Mouse (Mus musculus): ENCODE measurements around the gene Abl2.
A peak's percentile ranks its signal among the peaks of the same experiment; 100 is the strongest.

Gene Abl2

DNA sequence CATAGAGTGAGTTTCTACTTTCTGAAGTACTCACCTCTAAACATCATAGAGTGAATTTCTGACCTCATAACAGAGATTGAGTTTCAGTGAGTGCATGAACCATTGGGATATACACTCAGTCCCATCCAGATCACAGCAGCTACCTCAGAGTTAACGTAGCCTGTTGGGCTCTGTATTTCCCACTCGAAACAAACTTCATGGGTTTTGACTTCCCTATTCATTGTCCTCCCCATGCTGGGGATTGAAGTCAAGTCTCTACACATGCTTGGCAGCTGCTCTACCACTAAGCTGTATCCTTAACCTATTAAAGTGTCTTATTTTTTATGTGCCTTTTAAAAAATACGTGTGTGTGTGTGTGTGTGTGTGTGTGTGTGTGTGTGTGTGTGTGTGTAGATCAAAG lies 26.9 kb downstream of the Abl2 start:
- no peak for DNase-seq

DNA sequence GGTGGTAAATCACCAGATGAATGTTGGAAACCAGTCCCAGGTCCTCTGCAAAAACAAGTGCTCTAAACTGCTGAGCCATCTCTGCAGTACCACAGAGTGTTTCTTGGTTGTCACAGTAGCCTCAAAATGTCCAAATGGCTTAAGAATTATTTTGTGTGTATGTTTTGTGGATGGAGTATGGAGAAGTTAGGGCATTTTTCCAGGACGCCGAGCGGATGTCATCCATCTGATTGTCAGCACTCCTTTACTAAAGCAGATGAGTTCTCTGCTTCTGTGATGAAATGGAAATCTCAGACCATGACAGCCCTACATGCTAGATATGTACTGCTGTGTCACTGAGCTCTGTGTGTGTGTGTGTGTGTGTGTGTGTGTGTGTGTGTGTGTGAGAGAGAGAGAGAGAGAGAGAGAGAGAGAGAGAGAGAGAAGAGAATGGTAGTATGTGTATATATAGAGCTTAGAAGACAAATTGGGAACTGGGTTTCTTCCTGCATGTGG lies 31.3 kb downstream of the Abl2 start:
- DNase-seq, result no peak

DNA sequence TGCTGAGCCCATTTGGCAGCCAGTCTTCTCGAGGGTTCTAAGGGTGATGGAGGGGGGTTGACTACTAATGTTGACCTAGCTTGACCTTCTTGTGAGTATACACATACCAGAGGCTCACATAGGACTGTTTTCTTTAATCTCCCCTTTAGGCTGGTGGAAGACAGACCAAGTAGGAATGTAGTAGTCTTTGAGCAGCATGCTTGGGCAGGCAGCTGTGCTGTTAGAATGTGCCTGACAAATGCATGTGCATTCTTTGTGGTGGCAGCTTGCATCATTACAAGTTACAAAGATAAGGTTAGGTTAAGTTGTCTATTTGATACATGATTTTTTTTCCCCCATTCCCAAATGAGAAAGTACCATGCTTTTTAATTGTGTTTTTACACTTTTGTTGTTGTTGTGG lies 31.8 kb downstream of the Abl2 start:
- DNase-seq, result no peak

DNA sequence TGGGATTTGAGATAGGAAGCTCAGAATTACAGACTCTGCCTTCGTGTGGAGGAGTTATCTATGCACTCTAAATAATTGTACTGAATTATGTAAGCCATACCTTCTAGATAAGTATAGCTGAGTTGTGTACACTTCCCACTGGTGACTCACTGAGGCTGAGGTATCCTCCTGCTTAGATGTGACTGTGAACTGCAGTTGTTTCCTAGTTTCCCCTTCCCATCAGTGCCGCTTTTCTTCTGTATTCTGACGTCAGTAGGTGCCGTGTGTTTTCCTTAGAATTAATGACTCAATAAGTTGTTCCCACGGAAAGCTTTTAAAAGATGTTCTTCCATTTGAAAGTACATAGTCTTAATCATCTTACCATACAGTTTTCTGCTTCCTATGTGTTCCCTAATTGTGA lies 34.7 kb downstream of the Abl2 start:
- no peak for DNase-seq

DNA sequence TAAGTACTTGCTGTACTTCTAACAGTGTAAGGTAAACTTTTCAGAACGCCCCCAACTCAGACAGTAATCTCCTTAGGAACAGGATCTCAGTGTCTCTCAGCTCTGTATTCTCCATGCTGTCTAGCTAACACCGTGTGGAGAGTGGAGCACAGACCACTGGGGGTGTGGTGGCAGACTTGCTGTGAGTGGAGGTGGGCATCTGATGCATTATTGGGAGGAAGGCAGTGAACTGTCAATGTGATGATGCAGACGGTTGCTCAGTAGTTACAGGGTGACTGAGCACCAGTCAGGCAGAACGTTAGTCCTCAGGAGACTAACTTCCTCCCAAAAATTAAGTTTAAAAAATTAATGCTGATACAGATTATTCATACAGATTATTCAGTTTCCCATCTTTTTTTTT lies 38.5 kb downstream of the Abl2 start:
- DNase-seq, result no peak

DNA sequence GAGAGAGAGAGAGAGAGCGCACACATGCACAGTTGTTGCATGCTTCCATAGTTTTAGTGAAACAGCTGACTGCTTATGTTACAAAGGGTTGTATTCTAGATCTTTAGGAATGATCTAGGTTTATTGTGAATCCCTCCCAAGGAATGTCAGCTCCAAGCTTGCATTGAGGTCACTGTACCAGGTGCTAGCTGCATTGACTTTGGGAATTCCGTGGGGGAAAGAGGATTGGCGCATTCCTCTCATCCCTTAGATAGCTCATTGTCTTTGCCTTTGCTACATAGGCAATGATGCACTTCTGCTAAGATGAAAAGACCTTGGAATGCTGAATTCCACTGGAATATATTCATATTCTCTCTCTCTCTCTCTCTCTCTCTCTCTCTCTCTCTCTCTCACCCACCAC lies 44.0 kb downstream of the Abl2 start:
- DNase-seq, result no peak

DNA sequence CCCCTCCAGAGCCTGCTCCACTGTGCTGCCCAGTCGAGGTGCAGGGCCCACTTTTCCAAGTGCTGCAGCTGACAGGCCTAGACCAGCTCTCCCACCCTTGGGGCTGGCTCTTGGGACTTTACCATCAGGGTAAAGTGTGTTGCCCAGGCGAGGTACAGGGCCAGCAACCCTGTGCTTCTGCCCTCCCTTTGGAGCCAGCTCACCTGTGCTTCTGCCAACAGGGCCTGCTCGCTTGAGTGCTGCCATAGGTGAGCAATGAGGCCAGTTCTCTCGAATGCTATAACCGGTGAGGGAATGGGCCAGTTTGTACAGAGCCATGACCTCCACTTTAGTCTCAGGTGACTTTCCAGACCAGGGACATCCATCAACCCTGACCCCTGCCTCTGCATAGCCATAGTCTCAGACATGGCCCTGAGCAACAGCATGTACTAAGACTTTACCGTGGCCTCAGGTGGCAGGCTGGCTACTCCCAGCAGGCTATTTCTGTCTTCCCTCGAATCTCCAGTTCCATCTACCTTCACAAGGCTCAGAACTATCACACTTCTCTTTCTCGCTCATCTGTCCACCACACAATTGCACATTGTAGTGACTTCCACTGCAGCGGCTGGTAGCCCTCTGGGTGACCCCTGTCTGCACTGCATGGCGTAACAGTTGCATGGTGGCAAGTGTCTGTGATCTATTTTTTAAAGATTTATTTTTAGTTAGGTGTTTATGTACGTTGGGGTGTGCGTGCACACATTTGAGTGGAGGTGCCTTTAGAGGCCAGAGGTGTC lies 46.7 kb downstream of the Abl2 start:
- no peak for DNase-seq

DNA sequence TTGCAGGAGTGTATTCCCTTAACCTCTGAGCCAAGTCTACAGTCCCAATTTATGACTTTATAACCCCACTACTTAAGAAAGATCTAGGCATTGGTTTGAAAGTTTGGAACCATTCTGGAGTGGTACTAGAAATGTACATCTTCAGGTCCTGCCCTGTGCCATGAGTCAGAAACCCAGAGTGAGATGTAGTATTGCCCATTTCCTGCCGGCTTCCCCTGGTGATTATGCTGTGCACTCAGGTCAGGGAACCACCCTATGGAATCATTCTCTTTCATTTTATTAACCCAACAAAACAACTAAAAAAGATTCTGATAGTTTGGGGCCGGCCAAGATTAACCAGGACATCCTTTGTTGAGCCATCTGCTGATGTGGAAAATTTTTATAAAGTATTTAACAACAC lies 47.4 kb downstream of the Abl2 start:
- DNase-seq, result no peak

DNA sequence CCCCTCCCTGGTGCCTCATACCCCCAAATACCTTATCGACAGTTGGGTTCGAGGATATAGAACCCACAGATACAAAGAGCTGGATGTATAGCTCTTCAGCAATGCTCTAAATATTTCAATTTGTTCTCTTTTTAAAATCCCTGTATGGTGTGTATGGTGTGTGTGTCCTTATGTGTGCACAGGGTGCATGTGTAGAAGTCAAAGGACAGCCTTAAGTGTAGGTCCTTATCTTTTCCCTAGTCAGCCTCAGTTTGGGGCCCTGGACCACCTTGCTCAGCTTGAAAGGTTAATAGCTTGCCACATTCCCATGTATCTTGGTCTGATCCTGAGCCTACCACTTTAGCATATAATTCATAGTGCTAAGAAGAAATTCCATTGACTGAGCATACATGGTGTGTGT lies 49.9 kb downstream of the Abl2 start:
- DNase-seq, result no peak

DNA sequence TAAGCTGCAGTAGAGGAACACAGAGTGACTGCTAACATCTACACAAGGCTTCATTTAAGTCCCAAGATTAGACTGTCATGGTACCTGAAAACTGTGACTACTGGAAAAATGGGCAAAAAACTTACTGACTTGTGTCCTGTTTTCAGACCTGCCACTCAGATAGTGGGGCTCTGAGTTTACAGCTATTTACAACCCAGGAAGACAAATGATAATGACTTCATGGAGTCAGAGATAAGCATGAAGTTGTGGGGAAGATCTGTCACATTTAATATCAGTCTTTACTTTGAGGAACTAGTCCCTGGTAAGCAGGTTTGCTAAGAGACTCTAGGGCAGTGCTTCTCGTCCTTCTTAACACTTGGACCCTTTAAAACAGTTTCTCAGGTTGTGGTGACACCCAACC lies 51.7 kb downstream of the Abl2 start:
- no peak for DNase-seq

DNA sequence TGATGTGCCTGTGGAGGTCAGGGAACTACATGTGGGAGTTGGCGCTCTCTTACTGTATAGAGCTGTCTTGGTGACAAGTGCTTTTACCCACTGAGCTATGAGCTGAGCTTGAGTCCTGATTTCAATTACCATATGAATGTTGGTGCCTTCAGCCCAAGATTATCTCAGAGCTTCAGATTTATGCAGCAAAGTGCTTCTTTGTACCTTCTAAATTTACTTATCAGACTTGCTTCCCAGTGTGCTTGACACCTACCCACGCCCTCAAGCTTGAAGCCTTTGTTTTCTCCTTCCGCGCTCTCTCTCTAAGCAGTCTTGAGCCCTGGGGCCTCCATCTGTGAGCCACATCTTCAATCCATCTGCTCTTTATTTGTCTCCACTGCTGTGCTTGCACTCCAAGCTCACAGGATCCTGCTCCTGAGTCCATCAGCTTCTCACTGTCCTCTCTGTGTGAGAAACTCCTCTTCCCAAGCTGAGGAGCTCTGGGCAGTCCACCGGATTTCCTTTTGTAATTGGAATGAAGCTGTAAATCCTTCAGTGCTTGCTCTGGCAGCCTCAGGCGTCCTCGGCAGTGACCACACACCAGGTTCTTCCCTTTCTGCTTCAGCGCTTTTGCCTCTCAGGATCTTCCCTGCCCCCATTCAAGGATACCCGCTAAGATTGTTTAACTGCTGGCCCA lies 55.4 kb downstream of the Abl2 start:
- no peak for DNase-seq

DNA sequence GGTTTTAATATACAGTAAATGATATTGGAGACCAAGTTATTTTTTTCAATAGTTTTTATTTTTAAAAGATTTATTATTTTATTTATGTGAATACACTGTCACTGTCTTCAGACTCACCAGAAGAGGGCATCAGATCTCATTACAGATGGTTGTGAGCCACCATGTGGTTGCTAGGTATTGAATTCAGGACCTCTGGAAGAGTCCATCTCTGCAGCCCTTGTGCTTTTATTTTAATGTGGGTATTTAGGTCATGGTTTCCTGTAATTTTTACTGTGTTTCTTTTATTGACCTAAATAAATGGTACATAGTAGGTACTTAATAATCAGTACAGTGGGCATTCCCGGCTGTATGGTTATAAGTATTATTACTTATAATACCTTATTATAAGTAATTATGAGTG lies 56.1 kb downstream of the Abl2 start:
- DNase-seq, result no peak

DNA sequence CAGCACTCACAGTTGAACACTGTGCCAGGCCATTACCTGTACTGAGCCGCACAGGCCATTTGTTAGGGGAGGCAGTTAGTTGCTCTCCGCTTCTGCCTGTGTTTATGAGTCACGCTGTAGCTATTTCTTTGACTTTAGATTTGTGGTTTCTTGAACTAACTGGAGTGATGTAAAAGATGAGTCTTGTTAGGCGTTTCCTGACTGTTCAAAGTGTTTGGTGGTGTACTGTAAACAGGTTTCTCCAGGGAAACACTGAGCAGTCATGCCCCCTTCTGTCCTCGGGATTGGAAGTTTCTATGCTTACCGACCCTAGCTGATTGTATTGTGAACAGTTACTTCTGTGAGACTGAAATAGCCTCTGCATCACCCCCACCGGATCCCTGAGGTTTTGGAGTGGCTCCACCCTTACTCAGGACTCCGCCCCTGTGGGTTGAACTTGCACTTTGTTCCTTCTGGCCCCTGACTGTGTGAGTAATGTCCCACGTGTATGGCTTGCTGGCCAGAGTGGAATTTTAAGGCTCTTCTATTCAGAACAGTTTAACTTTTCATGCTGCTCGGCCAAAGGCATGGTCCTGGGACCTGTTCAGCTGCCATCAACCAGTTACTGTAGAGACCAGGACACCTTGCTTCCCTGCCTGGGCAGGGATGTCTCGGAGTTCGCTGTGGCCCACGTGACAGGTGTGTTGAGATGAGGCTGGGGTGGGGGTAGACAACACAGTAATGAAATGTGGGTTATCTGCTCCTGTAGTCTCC lies 57.0 kb downstream of the Abl2 start:
- peak; percentile 66 to 74 for DNase-seq

DNA sequence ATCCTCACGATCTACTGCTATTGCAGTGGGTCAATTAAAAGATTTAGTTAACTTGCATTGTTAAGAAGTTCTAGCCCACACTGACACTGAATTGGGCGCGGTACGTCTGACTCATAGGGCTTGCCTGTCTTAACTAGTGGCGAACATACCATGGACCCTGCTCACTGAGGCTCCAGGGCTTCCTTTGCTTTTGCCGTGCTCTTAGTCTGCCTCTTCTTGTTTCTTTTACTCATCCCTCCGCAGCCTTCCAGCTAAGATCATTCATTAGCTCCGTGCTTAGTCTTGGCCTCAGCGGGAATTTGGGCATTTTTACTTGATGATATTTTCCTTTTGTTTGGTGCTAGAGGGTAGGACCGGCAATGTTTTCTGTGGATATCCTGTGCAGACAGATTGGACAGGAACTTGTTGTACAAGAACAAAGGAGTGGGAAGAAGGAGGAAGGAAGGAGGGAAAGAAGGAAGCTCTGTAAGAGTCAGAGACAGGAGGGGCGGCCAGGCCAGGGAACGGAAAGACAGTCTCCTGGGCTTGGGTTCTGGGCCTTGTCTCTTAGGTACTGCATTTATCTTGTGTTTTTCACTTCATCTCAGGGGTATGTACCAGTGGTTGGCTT lies 58.5 kb downstream of the Abl2 start:
- no peak for DNase-seq

DNA sequence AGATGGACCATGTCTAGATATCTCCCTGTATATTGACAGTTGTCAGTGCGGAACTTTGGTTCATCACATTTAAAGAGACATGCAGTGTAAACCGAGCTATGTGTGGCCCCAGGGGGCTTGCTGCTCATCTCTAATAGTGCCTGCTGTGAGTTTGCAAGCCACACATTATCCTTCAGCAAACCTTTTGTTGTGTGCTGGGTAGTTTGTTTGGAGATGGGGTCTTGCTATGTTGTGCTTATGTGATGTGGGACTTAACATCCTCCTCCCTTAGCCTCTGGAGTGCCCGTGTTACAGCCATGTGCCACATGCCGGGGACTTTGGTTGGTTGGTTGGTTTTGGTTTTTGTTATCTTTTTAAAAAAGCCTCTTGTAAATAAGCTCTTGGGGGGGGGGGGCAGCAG lies 59.2 kb downstream of the Abl2 start:
- DNase-seq, result no peak

DNA sequence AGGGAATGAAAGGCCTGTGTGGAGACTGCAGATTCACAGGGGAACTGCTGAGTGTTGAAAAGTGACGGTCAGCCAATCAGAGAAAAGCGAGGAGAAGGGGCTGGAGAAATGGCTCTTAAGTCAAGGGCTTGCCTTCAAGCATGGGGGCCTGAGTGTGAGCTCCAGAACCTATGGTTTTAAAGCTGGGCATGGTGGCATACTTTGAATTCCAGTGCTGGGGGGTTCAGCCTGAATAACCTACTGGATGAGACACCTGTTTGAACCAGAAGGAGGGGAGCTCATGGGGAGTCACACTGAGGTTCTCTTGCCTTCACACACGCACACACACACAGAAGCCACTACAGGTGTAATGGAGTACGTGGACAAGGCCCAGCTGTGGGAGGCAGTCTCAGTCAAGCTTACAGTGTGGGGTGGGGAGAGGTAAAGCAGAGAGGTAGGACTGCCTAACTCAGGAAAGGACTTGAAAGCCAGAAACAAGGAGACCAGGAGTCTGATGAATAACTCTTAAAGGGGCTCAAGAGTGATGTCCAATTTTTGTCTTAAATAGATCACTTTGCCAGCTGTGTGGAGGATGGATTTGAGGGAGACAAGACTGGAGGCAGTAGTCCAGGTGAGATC lies 61.8 kb downstream of the Abl2 start:
- no peak for DNase-seq

DNA sequence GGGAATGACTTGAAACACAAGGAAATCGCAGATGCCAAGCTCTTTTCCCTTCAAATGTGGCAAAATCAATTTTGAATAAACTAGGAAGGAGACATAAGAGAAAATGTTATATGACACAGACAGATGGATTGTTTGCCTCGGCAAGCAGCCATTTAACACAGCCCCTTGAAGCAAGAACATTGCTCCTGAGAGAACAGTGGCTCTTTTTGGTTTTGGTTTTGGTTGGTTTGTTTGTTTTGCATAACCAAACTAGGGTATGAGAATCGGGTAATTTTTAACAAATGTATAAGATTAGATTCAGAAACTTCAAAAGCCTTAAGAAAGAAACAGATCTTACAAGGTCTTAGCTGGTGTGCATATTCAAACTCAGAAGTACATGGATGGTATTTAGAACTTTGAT lies 62.4 kb downstream of the Abl2 start:
- DNase-seq, result no peak

DNA sequence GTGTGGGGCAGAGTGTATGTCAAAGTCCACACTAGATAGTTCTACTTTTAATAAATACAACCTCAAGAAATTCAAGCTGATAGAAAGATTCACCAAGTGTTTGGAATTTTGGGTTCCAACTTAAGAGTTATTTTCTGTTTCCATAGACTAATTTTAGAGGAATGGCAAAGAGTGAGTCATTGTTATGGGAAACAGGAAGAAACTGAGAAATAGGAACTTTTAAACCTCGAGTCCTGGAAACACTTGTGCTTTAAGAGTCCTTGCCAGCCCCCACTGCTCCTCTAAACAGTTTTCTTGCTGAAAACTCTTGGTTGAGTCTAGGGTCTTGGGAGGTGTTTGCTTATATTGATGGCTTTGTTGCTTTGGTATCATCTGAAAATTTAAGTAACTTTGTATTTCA lies 65.6 kb downstream of the Abl2 start:
- DNase-seq, result no peak

DNA sequence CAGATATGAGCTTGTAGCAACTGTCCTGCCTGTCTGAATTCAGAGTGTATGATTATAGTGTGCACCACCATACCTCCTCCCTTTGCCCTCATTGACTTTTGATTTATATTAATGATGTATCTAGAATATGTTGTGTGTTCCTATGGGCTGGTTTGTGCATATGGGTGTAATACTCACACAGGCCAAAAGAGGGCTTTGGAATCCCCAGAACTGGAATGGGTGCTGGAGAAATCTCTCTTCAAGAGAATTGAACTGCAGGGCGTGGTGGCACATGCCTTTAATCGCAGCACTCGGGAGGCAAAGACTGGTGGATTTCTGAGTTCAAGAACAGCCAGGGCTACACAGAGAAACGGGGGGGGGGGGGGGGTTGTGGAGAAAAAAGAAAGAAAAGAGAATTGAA lies 68.1 kb downstream of the Abl2 start:
- no peak for DNase-seq

DNA sequence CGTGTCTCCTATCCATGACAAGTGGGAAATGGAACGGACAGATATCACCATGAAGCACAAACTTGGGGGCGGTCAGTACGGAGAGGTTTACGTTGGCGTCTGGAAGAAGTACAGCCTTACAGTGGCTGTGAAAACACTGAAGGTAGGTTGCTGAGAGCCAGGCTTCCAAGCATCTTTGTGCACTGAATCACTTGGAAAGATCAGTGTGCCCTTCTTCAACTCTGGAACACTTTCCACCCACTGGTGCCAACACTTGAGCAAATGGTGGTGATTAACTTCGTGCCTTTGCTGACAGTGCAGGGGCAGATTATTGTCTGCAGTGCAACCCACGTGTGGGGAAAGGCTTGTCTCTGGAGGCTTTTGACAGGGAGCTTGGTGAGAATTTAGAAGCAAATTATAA lies 71.4 kb downstream of the Abl2 start:
- DNase-seq, result no peak

DNA sequence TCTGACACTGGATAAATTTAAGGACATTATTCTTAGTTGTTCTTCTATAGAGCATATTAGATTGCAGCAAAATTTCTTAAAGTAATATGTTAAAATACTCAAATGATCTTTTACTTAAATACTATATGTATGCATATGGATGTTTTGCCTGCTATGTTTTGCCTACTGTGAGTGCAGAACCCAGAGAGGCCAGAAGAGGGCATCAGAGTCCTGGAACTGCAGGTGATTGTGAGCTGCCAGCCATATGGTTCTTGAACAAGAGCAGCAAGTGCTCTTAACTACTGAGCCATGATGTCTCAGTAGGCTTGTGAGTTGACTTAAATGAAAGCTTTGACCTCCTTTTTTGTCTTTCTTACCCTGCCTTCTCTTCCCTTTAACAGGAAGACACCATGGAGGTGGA lies 72.4 kb downstream of the Abl2 start:
- DNase-seq, result no peak

DNA sequence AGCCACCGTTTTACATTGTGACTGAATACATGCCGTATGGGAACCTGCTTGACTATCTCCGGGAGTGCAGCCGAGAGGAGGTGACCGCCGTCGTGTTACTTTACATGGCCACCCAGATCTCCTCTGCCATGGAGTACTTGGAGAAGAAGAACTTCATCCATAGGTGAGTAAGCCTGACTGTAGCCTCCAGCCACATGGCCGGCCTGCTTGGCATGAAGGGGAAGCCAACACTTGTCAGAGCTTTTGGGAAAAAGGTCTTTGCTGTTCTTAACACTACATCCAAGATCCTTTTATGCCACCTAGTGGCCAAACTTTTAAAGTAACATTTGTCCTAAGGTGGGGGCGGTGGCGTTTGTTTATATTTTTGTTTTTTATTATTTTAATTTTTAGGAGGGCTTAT lies 74.5 kb downstream of the Abl2 start:
- no peak for DNase-seq

DNA sequence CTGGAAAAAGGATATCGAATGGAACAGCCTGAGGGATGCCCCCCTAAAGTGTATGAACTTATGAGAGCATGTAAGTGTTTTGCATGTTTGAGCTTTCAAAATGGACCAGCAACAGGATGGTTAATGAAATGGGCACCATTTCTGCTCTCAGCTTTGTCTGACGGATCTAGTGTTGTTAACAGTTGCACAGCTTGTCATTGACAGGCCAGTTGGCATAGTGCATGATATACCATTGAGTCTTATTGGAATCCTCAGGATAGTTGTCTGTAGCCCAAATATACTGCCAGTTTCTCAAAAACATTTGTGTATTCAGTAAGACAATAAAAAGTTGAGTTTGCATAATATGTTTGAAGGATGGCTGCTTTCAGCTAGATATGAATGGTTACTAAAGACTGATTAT lies 76.6 kb downstream of the Abl2 start:
- no peak for DNase-seq

Measured in spleen, adult 18-20 months (tissue).